Mouse (Mus musculus) liver, embryonic 14.5 days (tissue): Measurements from ENCODE around the gene B3gat3. TPM values are rescaled to one million over a fixed set of nuclear protein-coding genes. Genes with fewer than 3 reads are reported as not detected.

ENCODE experiments used
- ATAC-seq: fragments of 200-750 bp; cut with Nextera tagmentation; 2 replicates; pipeline ENCODE4 v1.8.0; 2017; ENCODE audit warnings: moderate number of reproducible peaks, mild to moderate bottlenecking, moderate library complexity; ENCODE audit not compliant: insufficient read depth
- DNase-seq, 3 experiments: peaks; one replicate each; pipeline ENCODE4 v3.0.0-alpha.2; 2012 to 2013; ENCODE audit warnings: low read depth in 3 of 3, low spot score in 3 of 3
- H3K27ac ChIP-seq: fragments of 300-500 bp; sonication (generic); 2 replicates; pipeline ENCODE4 v1.5.1; 2014; ENCODE audit warnings: moderate library complexity, mild to moderate bottlenecking, control low read depth, inconsistent platforms
- H3K27me3 ChIP-seq: fragments of 300-500 bp; sonication (generic); 2 replicates; pipeline ENCODE4 v1.6.1; 2014; ENCODE audit warnings: mild to moderate bottlenecking, low read length, moderate library complexity; ENCODE audit not compliant: control insufficient read depth, insufficient read depth
- H3K36me3 ChIP-seq: fragments of 300-500 bp; sonication (generic); replicated peaks from 2 replicates; pipeline ENCODE4 v1.6.1; 2014; ENCODE audit warnings: low read depth; ENCODE audit not compliant: control insufficient read depth, insufficient read depth
- H3K4me1 ChIP-seq, 2 experiments: fragments of 200-500 bp in 1 of 2; fragments of 300-500 bp in 1 of 2; sonication (generic) in 1 of 2; replicated peaks; 2 replicates each; pipeline ENCODE4 v1.6.1; 2012 to 2014; ENCODE audit warnings: antibody characterized with exemption in 1 of 2, inconsistent platforms in 1 of 2, low read length in 1 of 2; ENCODE audit not compliant: control insufficient read depth in 2 of 2, insufficient read depth in 2 of 2
- H3K4me2 ChIP-seq: fragments of 300-500 bp; sonication (generic); 2 replicates; pipeline ENCODE4 v1.6.1; 2014; ENCODE audit warnings: low read depth, mild to moderate bottlenecking, control low read depth, moderate library complexity
- H3K4me3 ChIP-seq, 2 experiments: fragments of 200-500 bp in 1 of 2; fragments of 300-500 bp in 1 of 2; sonication (generic) in 1 of 2; 2 replicates each; pipeline ENCODE4 v1.5.1; 2012 to 2014; ENCODE audit warnings: low read depth in 2 of 2, low read length in 2 of 2, mild to moderate bottlenecking in 2 of 2, control low read depth in 1 of 2, inconsistent platforms in 1 of 2, moderate library complexity in 1 of 2; ENCODE audit not compliant: insufficient read depth in 1 of 2
- H3K9ac ChIP-seq: fragments of 300-500 bp; sonication (generic); replicated peaks from 2 replicates; pipeline ENCODE4 v1.6.1; 2014; ENCODE audit warnings: mild to moderate bottlenecking, control low read depth, moderate library complexity
- H3K9me3 ChIP-seq: fragments of 300-500 bp; sonication (generic); 2 replicates; pipeline ENCODE4 v1.6.1; 2016; ENCODE audit warnings: low read length, mixed read lengths; ENCODE audit not compliant: control insufficient read depth
- CTCF ChIP-seq: IDR thresholded peaks from 2 replicates; pipeline ENCODE4 v1.5.1; 2016; ENCODE audit warnings: antibody characterized with exemption, low read depth, control low read depth
- EP300 ChIP-seq: IDR thresholded peaks from 2 replicates; pipeline ENCODE4 v1.6.1; 2016; ENCODE audit warnings: antibody characterized with exemption, low read depth
- WGBS: fragments of 180-500 bp; shearing (Covaris S2); extraction: QIAGEN DNeasy Blood & Tissue Kit; methylation state at CpG from one replicate; pipeline ENCODE4 v1.1.7; 2014; ENCODE audit not compliant: insufficient replicate concordance; 5-methylcytosine and 5-hydroxymethylcytosine counted together
- polyA plus RNA-seq, 2 experiments: library from polyadenylated mRNA; depleted of rRNA in 1 of 2; stranded (reverse) in 1 of 2; unstranded in 1 of 2; fragments of >200 nt; fragmentation: Nextera tagmentation in 1 of 2; extraction: Ambion mirVana in 1 of 2; gene quantifications; 2 replicates each; pipeline versions ENCODE4 v1.2.1 to v1.2.3; 2012 to 2014

Gene B3gat3
- polyA plus RNA-seq, 2 experiments: 15.8 to 26.6 TPM

DNA sequence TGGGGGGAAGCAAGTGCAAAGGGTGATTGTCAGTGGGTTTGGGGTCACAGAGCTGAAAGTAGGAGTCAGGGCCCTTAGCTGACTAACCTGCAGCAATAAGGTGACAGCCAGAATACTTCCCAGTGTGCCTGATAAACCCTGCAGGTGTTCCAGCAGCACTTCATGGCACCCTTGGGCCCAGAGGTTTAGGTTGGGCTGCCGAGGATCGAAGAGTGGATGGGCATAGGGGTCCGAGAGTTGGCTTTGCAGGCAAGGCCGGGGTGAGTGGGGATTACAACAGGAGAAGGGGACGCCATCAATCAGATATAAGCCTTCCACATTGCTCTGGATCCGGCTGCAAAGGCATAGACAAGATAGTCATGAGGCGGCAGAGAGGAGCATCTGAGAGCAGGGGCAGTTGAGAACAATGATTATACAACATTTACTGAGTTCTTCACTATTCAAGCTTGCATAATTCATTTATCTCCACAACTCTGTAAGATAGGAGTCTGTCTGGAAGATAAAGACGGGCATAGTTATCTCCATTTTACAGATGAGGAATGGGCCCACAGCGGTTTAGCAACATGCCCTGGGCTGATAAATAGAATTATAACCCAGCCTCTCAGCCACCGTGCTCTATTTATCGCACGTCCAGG lies 7.8 kb downstream of the B3gat3 start:
- H3K9ac ChIP-seq: peak overlapping the region; percentile 27; the same call in 1 of the 2 replicates
- H3K4me3 ChIP-seq: peak overlapping the region in 1 of 2 experiments; percentile 70; a peak in 1 of 4 replicates
- ATAC-seq (peak; percentile 50), DNase-seq (peak in 1 of 3 experiments; percentile 52)
- H3K9me3 ChIP-seq: no peaks in the 10 kb centered on the region
- WGBS: 18% methylated on average over 12 of the region's 12 CpGs
- peak overlapping the region; percentile 76 for H3K4me2 ChIP-seq
- H3K36me3 ChIP-seq: peaks cover 7% of the 10 kb centered on the region
- H3K27me3 ChIP-seq: no peaks in the 10 kb centered on the region
- peak overlapping the region; percentile 59 for H3K27ac ChIP-seq
- TF ChIP-seq CTCF: no peak
- peak; percentile 84 for TF ChIP-seq EP300
- peaks cover 27 to 33% of the 10 kb centered on the region in 2 experiments for H3K4me1 ChIP-seq

DNA sequence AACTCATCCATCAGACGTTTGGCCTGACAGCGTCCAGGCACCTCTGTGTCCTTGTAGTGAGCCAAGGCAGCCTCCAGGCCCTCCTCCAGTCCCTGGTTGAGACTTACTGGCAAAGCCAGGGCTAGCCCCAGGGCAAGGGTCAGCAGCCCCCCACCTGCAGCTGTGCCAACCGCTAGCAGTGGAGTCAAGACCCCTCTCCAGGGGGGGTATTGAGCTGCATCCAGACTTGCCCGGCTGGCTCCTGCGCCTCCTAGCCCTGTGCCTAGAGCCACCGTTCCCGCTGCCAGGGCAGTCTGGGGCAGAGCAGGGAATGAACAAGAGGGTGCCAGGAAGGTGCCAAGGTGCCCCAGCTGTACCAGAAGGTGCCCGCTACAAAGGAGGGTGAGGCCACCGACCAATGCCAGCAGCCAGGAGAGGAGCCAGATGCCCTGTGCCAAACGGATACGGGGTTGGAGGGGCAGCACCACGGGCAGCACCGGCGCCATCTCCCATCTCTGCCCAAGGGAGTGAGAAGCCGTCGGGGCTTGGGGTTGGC lies 8.6 kb downstream of the B3gat3 start:
- Histone ChIP-seq H3K9me3 (no peaks in the 10 kb centered on the region), H3K4me1 (peaks cover 21 to 30% of the 10 kb centered on the region in 2 experiments), H3K27ac (peak overlapping the region; percentile 52), H3K4me2 (peak overlapping the region; percentile 76), H3K4me3 (peak overlapping the region; percentile 70 to 72), H3K36me3 (peaks cover 6% of the 10 kb centered on the region), H3K27me3 (no peaks in the 10 kb centered on the region), H3K9ac (peak overlapping the region; percentile 74)
- TF ChIP-seq CTCF (no peak), EP300 (no peak)
- 34% methylated on average over 16 of the region's 16 CpGs for whole genome bisulfite sequencing
- DNase-seq (no peak), ATAC-seq (peak; percentile 5; the same call in 1 of the 2 replicates)

DNA sequence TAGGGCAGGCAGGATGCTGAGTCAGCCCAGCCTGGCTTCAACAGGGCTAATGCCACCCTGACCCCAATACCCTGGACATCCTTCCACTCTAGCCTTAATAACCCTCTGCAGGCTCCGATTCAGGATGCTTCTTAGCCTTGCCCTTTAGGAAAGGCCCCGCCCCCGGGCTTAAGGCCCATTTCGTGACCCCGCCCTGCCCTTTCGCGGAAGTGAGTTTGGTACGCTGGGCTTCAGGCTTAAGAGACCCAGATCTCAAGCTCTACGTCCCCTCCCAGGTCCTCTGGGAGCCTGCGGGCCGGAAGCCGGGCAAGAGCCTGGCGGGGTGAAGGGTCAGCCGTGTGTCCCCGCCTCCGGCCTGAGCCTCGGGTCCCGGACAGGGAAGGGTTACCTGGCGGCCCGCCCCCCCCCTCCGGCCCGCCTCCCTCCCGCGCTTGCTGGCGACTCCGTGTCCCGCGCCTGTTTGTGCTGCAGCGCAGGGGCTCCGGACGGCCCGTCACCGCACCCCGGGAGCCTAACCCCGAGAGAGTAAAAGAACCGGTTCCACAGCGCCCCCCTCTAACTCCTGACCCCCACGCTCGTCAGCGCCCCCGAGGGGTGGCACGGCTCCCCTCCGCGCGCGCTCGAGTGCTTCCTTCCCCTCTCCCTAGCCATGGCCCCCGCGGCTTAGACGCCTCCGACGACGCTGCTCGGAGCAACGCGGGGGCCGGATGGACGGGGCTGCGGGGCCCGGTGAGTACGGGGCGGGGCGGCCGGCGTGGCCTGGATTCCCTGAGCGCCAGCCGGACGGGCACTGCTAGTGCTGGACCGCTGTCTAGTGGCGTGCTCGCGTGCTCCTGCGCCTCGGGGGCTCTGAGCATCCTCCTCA lies 9.3 kb downstream of the B3gat3 start, which contains the start of the genes Rom1 and Eml3:
Rom1 (minus strand) TSS at position 133 of the 865 bp plus-strand sequence.
Eml3 (plus strand) TSS at position 329 of the 865 bp plus-strand sequence.
- under 1% methylated on average over 72 of the region's 74 CpGs for WGBS
- ATAC-seq: peak; percentile 75
- Histone ChIP-seq H3K4me2 (peak within 1 kb of the TSS; percentile 76), H3K9me3 (no peaks in the 10 kb centered on the region), H3K36me3 (peaks cover 8% of the 10 kb centered on the region), H3K4me1 (peaks cover 20 to 30% of the 10 kb centered on the region in 2 experiments), H3K27me3 (no peaks in the 10 kb centered on the region), H3K27ac (peak within 1 kb of the TSS; percentile 64), H3K4me3 (peak within 1 kb of the TSS; percentile 70 to 72), H3K9ac (peak within 1 kb of the TSS; percentile 74)
- DNase-seq: peak; percentile 64 to 79 (median 74)
- peak; percentile 67 for TF ChIP-seq CTCF
- no peak for TF ChIP-seq EP300

DNA sequence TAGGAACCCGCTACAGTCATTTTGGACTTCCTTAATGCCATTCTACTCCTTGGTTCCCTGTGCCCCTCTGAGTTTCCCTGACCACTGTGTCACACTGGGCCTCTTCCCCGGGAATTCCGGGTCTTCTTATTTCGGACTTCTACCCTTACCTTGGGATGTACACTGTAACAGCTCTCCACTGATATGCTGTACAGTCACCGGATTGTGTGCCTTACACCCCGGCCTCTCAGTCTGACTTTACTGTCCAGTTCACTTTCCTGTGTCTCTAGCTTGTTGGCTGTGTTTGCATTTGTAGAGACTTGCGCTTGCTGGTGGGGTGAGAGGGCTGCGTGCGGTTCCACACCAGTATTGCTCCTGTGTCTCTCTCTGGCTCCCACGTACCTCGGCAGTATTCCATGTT lies 9.9 kb downstream of the B3gat3 start:
- peak overlapping the region; percentile 74 for H3K9ac ChIP-seq
- peak overlapping the region; percentile 76 for H3K4me2 ChIP-seq
- peak overlapping the region; percentile 70 to 72 for H3K4me3 ChIP-seq
- 8% methylated on average over 11 of the region's 11 CpGs for WGBS
- TF ChIP-seq CTCF: no peak
- TF ChIP-seq EP300: no peak
- H3K36me3 ChIP-seq: peaks cover 8% of the 10 kb centered on the region
- H3K9me3 ChIP-seq: no peaks in the 10 kb centered on the region
- H3K27me3 ChIP-seq: no peaks in the 10 kb centered on the region
- H3K27ac ChIP-seq: no peak overlapping the region; the same call in 1 of the 2 replicates
- DNase-seq (no peak), ATAC-seq (no peak)
- peaks cover 20 to 30% of the 10 kb centered on the region in 2 experiments for H3K4me1 ChIP-seq
